21 mouse cellular contexts compared by ENCODE assay signal in genomic region chr16:39273490-39273889, GRCm38 (mm10).
DNase-seq lines count a peak whose midpoint lies in the region; ATAC-seq and TF ChIP-seq lines count a peak whose summit lies in the region.
"Had no signal": no experiment of that assay in that cellular context is flagged by ENCODE, and none has a peak within 500 bp of the region (broad histone marks: within the 10 kb centered on the region; RNA-seq: fewer than 3 reads in every experiment).

No protein-coding gene starts in this region.

- no peak overlapping the region for H3K27ac ChIP-seq in layer of hippocampus, adult 2 months
- H3K27ac ChIP-seq in left cerebral cortex, adult 2 months, result no peak overlapping the region

- peak; percentile 93 for ATAC-seq in frontal cortex, adult (ENCODE audit: low TSS enrichment)
- ATAC-seq: activated CD4-positive, CD25-positive, alpha-beta regulatory T cell, adult 4 months; CD4-positive, CD25-positive, alpha-beta regulatory T cell, adult 4 months; Patski had no signal

- DNase-seq in frontal cortex, postnatal 25 days (ENCODE audit: low spot score in 2 of 2), result no peak
- no peak for DNase-seq in layer of hippocampus, adult 2 months (ENCODE audit: low spot score in 2 of 2)
- no peak for DNase-seq in layer of hippocampus, adult 9-10 months (ENCODE audit: low spot score)
- no peak for DNase-seq in left cerebral cortex, adult 2 months (ENCODE audit: extremely low spot score in 1 of 2, low spot score in 2 of 2)
- DNase-seq in left cerebral cortex, postnatal 10 days (ENCODE audit: extremely low spot score in 1 of 2, low spot score in 2 of 2), result no peak
- peak; percentile 23 for DNase-seq in brain, adult 2 months (ENCODE audit: low read depth, low spot score)
- no peak for DNase-seq in embryo, embryonic 11 days
- DNase-seq: adrenal gland, adult 2 months; adrenal gland, adult 8-10 months; adrenal gland, postnatal 10 days; adrenal gland, postnatal 14 days; adrenal gland, postnatal 25 days; adrenal gland, postnatal 36 days; B cell, adult 2 months; cerebellum, adult 11 months; cerebellum, adult 11-12 months; cerebellum, adult 18-20 months had no signal

- TF ChIP-seq CTCF in layer of hippocampus, adult 2 months (conservative IDR thresholded peaks at IDR 0.05), result 0 out of 2 replicates have a peak, but pooled peaks have one; percentile 17
- TF ChIP-seq CTCF in left cerebral cortex, adult 2 months (IDR thresholded peaks at IDR 0.05), result peak; percentile 4

- no peak overlapping the region for H3K4me3 ChIP-seq in layer of hippocampus, adult 2 months
- H3K4me3 ChIP-seq in left cerebral cortex, adult 2 months, result no peak overlapping the region

- intact Hi-C loops in left cerebral cortex, adult 2 months (cut with DNase I), result no loop called here
- intact Hi-C loops in left cerebral cortex, postnatal 10 days (cut with DNase I), result no loop called here
